Mouse (Mus musculus): Measurements from ENCODE around the gene Siae.

- TF ChIP-seq CTCF (IDR thresholded peaks at IDR 0.05; ENCODE audit: insufficient read depth, low read depth, low read length) (no peak), POLR2A (IDR thresholded peaks at IDR 0.05; ENCODE audit: insufficient read depth, low read depth, low read length) (peak; percentile 25; the same call in 1 of the 2 replicates)
These were observed 57.8 kb downstream of the Siae start, which contains the start of gene Spa17 for GRCm38 (mm10) chr9:37613182-37613910.
